Mouse (Mus musculus) layer of hippocampus, adult 18-20 months (tissue): ENCODE measurements around the gene Nnmt. TPM values are rescaled to one million over a fixed set of nuclear protein-coding genes. Genes with fewer than 3 reads are reported as not detected.
A peak's percentile ranks its signal among the peaks of the same experiment; 100 is the strongest.

Source experiments
- DNase-seq, 2 experiments: peaks; one replicate each; pipeline ENCODE4 v3.0.0; 2022; ENCODE audit warnings: low spot score in 2 of 2
- long read RNA-seq: library from polyadenylated mRNA; stranded (forward); transcript quantifications from one replicate; pipeline ENCODE4 v2.0.0, GENCODE M21; 2021
- total RNA-seq, 2 experiments: library from RNA; stranded (reverse); gene quantifications; 2 replicates each; pipeline ENCODE4 v1.2.3; 2021

The Nnmt gene
- 1 to 10 TPM; 2.3 to 2.7 TPM for total RNA-seq
- long read RNA-seq, result 0 reads

DNA sequence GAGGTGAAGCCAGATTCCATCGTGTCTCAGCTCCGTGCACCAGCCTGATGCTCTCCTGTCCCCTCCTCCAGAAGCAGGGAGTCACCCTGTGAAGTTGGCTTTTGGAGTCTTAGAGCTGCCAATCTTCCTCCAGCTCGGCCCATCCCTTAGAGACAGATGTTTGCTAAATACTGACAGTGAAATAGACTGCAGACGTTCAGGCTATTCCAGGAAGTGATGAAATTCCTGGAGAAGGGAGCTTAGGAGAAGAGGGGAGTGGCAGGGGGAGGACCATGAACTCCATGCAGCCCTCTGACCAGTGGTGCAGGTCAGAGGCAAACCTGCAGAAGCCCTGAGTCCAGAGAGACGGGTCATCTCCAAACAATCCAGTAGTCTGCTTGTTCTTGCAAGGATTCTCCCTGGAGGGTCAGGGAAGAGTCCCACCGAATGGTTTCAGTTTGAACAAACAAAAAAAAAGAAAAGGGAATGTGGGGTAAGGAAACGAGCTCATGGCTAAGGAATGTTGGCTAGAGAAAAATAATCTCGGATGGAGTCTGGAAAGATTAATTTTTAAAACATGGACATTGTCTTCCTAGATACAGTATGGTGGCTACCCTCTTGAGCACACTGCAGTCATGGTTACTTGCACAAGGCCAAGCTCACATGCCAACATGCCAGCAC, at the start of gene Nnmt:
Nnmt (minus strand) TSS at position 215 of the 660 bp plus-strand sequence.
- DNase-seq, result no peak

DNA sequence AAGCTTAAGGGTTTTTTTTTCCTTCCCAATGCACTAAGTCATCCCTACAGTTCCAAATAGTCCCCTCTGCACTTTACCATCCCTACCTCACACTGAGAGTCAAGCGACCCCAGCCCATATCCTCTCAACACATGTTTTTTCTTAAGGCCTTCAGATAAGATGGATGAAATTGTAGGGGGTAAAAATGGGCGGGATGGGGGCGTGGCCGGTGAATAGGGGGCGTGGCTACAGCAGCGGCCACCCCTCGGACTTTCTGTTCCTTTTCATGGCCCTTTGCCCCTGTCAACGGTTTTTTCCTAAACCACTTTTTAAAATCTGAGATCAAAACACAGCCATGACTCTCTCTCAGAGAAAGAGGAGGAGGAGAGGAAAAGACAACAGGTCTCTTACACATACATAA, 49.8 kb upstream of the Nnmt start:
- DNase-seq, result no peak

DNA sequence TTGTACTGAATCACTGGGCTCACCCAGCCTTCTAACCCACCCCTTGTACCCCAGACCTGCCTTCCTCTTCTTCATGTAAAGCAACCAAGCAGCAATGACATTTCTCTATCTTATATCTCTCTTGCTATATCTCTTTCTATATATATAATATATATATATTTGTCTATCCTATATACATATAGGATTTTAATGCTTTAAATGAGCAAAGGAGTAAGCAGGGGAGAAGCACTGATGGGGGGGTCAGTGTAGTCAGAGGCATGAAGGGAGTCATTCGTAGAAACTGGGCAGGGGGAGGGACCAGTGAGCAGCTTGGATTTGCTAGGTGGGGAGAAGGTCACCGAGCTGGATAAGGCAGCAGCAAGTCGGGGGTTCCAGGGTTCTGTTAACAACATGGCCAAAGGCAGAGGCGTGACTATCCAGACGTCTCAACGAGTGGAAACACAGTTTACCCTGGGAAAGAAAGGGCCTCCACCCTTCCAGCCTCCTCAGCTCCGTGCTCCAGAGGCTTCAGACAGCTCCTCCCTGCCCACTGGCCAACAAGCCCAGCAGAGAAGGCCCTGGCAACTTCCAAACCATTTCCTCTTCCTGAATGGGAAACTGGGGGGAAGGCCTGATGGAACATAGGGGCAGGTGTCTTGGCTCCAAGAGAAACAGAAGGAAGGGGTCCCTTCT, 48.6 kb upstream of the Nnmt start:
- no peak for DNase-seq

- DNase-seq, result no peak
These were observed 47.1 kb upstream of the Nnmt start for GRCm38 (mm10) chr9:48652026-48652425.

GRCm38 (mm10) chr9:48650846-48651245, 45.9 kb upstream of the Nnmt start:
- DNase-seq, result no peak

DNA sequence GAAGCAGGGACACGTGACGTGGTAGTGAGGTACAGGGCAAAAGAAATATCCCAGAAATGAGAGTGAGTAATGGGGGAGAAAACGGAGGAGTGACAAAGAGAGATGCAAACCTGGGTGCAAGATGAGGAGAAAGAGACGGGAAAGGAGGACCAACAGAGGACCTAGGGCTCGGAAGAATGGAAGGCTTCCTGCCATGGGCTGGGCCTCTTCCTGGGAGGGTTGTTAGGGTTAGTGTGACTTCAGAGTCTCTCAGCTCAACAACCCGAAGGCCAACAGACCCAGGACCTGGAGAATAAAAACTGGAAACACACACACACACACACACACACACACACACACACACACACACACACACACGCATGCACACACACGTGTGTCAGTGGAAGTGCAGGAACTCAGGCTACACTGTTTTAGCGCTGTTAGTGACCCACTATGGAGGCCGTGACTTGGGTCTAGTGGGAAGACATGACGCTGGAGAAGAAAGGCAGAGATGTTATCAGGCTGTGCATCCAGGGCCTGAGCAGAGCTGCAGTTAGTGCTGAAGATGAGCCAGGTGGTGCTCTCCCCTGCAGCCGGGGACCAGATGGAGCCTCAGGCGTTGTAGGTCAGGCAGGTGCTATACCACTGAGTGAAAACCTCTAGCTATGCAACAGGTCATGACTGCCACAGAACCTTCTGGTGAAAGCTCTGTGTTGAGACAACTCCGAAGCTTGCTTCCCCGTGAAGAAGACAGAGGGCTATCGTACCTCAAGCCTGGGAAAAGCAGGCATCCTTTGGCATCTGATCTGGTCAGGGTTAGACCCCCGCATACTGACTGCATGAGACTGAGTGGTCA, 45.1 kb upstream of the Nnmt start:
- DNase-seq, result no peak

DNA sequence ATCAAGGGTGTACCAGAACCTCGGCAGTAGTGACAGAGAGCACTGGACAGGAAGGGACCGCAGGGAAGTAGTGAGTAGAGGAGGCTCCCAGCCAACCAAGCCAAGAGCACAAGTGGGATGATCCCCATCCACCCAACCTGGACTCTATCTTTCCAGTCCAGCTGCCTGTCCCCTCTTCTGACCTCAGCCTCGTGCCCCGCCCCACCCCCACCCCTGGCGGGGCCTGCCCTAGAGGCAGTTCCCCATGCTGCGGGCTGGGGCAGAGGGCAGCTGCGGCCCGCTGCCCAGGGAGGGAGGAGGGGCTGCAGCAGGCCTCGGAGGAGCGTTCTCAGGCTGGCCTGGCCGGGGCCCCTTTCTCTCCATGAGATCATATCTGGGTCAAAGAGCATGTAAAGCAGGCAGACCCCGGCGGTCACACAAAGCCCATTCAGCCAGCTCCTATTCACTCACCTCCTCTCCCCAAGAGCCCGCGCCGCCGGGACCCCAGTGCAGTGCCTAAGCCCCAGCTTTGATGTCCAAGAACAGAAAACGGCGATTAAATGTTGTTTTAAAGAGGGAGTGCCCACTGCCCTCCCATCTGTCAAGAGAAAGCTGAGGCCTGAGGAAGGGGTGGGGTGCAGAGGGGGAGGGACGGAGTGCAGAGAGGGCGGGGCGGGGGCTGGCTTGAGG, 44.3 kb upstream of the Nnmt start:
- peak in 1 of 2 experiments; percentile 2 for DNase-seq

GRCm38 (mm10) chr9:48648285-48649097, 43.5 kb upstream of the Nnmt start:
- DNase-seq, result peak; percentile 2 to 39

DNA sequence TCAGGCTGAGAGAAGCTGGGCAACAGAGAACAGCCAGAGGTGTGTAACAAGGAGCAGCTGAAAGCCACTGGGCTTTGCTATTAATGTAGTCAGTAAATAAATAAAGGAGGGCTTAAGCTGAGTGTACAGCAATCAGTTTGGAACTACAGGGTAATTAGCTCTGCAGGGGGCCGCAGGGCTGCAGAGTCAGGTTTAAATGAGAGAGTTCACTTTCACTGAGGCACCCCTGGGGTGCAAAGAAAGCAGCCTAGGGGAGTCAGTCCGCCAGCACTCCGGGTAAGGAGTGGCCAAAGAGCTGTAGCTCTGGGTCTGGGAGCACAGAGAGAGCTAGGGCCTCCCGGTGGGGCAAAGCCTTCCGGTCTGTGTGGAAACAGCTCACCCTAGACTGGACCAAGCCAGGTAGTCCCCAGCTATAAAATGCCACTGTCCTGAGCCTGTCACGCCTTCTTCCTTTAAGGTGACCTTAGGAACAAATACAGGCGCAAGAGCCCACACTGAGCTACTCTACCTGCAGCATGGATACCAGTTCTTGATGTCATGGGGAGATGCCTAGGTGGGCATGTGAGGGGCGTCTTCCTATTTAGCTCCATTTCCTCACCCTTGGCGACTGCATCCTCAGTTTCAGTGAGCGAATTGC, 42.8 kb upstream of the Nnmt start:
- peak in 1 of 2 experiments; percentile 45 for DNase-seq

- peak; percentile 0 to 30 for DNase-seq
These were observed 42.1 kb upstream of the Nnmt start for GRCm38 (mm10) chr9:48646781-48647647.

GRCm38 (mm10) chr9:48646251-48646650, 41.3 kb upstream of the Nnmt start:
- DNase-seq, result peak; percentile 76 to 91

- no peak for DNase-seq
These were observed 40.7 kb upstream of the Nnmt start for GRCm38 (mm10) chr9:48645648-48646126.

DNA sequence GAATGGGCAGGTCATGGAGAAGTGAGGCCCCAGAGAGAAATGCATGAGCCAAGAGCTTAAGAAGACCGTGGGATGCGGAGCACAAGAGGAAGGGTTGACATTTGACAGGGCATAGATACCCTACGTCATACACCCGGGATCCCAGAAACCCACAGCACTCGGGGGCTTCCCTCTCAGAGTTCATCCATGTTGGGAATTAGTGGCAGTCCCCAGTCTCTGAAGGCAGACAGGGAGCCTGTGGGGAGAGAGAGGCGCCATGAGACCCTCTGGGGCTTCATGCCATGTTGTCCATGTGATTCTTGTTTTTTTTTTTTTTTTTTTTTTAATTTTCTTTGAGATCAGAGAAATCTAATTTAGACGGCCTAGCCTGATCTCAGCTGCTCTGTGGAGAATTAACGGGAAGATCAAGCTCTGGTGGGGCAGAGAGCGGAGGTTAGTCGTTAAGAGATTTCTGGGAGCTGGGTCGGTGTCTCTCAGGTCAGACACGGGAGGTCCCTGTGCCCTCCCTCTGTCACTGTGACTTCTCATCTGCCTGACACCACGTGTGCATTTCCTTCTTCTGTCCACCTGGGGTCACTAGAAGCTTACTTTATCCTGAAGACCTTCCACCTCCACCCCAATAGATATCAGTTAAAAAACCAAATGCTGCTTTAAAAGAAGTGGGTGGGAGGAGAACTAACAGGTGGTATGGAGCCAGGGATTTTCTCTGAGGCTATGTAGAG, 40.1 kb upstream of the Nnmt start:
- DNase-seq, result peak in 1 of 2 experiments; percentile 78

DNA sequence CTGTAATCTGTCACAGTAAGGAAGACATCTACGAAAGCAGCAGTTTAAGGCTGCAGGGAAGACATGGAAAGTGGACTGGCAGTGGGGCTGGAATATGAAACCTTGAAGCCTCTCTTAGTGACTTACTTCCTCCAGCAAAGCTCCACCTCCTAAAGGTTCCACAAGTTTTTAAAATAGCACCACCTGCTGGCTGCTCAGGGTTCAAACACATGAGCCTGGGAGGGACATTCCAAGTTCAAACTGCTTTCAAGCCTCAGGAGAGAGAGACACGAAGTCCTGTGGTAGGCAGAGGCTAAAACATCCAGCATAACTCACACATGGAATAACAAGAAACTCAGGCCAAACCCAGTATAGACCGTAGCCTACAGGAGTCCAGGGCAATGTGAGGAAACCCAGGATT, 39.4 kb upstream of the Nnmt start:
- DNase-seq, result peak in 1 of 2 experiments; percentile 5

GRCm38 (mm10) chr9:48641636-48642035, 36.7 kb upstream of the Nnmt start:
- no peak for DNase-seq

GRCm38 (mm10) chr9:48640881-48641280, 35.9 kb upstream of the Nnmt start:
- no peak for DNase-seq

GRCm38 (mm10) chr9:48638176-48638803, 33.3 kb upstream of the Nnmt start:
- no peak for DNase-seq

GRCm38 (mm10) chr9:48637161-48637560, 32.2 kb upstream of the Nnmt start:
- DNase-seq, result no peak
